Mouse (Mus musculus) central nervous system, embryonic 18 days (tissue): Measurements from ENCODE around the gene Plekha8. TPM values are rescaled to one million over a fixed set of nuclear protein-coding genes. Genes with fewer than 3 reads are reported as not detected.

Experiments used
- polyA plus RNA-seq: library from polyadenylated mRNA; depleted of rRNA; stranded (reverse); fragments of >200 nt; gene quantifications from 2 replicates; pipeline ENCODE4 v1.2.3, GENCODE M21; 2012; rRNA removed

The Plekha8 gene
- polyA plus RNA-seq, result 13.0 and 13.3 TPM in 2 replicates

DNA sequence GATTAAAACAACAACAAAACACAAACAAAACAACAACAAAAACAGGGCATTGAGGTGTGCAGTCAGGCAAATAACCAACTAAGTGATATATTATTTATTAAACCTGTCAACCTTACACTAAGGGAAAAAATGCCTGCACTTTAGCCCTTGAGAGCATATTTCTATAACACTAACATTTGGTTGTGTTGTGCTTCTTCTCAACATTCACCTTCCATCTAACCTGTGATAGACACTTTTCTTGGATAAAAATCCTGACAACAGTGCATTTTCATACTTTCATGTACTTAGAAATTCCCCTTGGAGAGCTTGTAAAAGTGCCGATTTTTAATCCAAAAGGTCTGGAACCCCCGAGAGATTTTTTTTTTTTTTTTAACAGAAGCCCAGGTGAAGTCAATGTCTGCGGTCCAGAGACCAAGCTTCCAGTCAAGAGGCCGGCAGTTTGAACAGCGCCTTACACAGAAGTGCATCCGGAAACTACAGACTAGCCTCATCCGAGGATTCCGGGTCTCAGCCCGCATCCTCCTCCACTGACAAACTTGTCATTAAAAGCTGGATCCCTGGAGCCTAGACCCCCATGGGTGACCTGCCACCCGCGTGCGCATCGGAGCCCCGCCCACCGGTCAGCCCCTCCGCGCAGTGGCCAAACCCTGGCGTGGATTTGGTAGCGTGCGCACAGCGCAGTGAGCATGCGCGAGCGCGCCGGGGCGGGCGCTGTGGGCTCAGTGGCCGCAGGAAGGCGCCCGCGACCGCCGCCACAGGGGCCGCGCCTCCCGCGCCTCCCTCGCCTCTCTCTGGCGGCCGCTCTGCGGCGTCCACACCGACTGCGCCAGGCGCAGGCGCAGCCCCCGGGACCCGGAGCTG, at the start of gene Plekha8:
Plekha8 (plus strand) TSS at position 643 of the 861 bp plus-strand sequence.

DNA sequence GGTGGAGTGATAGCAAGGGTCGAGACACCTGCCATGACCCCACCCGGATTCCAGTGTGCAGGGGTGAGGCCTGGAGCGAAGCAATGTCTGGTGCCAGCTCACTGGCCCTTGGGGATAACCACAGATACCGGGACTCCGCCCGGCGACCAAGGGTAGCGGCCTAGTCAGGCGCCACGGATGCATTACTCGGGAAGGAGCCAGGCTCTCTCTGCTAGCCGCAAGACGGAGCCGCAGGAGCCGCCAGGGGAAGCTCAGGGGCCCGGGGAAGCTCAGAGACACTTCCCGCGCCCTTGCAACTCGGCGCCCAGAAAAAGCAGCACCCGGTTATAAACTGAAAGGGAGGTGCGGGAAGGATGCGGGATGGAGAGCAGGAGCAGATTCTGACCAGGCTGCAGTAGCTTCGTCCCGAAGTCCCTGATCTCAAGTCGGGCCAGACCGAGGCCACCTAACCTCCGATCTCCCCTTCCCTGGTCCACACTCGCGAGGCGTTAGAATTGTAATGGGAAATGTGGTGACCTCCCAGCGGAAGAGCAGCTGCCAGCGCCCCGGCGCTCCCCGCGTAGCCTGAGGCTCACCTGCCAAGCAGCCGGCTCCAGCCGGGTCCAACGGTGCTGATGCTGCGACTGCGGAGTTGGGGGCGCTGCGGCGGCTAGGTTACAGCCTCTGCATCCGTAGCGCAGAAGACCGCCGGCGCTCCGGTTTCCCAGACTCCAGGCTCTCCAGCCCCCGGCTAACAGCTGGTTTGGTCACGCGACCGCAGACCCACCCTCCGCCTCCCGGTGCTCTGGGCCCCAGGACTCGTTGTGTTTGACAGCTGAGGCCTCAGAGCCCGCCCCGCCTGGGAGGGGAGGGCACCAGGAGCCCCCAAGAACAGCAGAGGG, 29.0 kb upstream of the Plekha8 start, which contains the start of gene Scrn1:
Scrn1 (minus strand) TSS at position 825 of the 881 bp plus-strand sequence.

DNA sequence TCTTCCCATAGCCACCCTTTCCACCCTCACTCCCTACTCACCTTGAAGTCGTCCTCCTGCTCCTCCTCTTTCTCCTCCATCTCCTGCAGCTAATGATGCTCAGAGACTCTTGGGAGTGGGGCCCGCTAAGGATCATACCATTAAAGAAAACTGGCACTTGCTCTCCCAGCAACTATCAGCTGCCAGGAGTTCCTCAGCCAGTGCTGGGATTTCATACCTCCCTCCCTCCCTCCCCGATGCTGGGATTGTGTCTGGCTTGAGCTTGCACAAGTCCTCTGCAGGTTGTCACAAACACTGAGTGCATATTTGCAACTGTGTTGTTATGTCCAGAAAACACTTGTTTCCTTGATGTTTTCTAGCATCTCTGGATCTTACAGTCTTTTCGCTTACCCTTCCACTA, 2.3 kb downstream of the Plekha8 start, which contains the start of gene Fkbp14:
Fkbp14 (minus strand) TSS at position 101 of the 400 bp plus-strand sequence.

DNA sequence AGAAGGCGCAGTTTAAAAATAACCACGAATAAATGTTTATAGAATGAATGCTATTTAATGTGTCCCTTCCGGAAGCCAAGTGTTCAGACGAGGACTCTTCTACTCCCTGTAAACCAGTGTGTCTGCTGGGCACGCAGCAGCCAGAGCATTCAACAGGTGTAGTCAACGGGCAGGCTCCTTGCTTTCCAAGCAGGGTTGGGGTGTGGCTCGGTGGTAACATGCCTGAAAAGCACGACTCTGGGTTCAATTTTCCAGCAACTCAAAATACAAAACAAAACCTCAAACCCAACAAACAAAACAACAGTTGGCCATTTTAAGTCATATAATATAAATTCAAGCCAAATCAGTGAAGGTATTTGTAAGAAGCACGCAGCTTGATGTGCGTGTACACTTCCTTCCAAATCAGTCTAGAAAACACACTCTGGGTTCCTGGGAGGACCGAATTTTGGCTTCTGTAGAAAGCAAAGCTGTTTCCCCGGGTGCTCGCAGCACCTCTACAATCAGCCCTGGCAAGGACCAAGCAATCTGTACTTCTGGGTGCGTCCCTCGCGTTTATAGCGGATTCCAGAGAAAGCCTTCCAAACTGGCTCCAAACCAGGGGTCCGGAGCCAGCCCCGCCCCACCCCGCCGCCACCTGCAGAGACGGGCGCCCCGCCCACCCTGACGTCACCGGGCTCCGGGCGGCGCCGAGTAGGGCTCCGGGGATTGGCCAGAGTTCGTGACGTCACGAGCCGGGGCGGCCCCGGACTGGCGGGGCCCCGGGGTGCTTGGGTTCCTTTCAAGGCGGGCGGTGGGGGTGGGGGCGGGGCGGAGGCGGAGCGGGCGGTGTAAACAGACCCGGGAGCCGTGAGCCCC, 86.2 kb downstream of the Plekha8 start, which contains the start of gene Mturn:
Mturn (plus strand) TSS at position 734 of the 855 bp plus-strand sequence.

Other genes starting within 250 kb of the Plekha8 start
- gene Wipf3, start 165.5 kb upstream of the Plekha8 start, polyA plus RNA-seq, result 10.3 and 12.3 TPM in 2 replicates
- gene Scrn1, start 28.6 kb upstream of the Plekha8 start, polyA plus RNA-seq, result 77.2 and 95.7 TPM in 2 replicates
- 12.1 and 14.9 TPM in 2 replicates for gene Fkbp14, start 2.2 kb downstream of the Plekha8 start, polyA plus RNA-seq
- gene Mturn, start 86.5 kb downstream of the Plekha8 start, polyA plus RNA-seq, result 99.9 and 100 TPM in 2 replicates
- gene Znrf2, start 221.8 kb downstream of the Plekha8 start, polyA plus RNA-seq, result 28.1 and 30.0 TPM in 2 replicates